Mouse (Mus musculus): Measurements from ENCODE around the gene Tfap2c. TPM values are rescaled to one million over a fixed set of nuclear protein-coding genes. Genes with fewer than 3 reads are reported as not detected.

The Tfap2c gene
- polyA plus RNA-seq, 1 experiment from 2014 or later = 0.26 TPM

DNA sequence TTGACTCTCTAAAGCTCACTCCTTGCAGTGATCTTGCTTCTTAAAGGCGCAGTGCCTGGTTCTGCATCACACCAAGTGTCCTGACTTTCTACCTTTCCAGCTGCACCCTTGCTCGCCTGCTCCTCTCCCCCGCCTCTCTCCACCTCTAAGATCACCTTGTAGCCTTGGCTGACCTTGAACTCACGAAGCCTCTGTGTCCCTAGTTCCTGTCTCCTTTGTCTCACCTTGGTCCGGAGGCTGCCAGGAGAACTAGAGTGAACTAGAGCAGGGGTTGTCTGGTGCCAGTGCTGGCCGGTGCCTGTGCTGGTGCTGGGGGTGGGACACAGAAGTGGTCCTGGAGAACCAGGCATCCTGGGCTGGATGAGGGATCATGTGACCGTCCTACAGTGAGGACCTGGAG is 44.9 kb downstream of the Tfap2c start:
- 89% methylated on average over 7 of the region's 7 CpGs for WGBS
- no peak for ATAC-seq (ENCODE audit: low FRiP score)
- H3K4me1 ChIP-seq = no peaks in the 10 kb centered on the region

DNA sequence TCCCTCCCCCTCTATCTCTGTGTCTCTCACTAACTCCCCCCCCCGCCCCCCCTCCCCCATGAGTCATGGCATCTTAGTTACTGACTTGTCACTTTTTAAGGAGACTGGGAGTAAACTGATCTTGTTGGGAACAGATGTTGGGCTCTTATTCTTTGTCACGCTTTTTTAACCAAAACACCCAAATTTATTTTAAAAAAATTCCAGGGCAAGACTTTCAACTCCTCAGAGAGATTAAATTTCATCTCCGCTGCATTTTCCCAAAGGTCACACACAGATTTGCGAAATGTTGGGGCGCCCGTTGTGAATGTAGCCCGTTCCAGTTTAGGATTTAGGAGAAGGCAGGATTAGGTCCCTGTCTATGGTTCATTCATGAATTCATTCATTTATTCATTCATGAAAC is 47.7 kb downstream of the Tfap2c start:
- H3K4me2 ChIP-seq = no peak overlapping the region
- no peaks in the 10 kb centered on the region for H3K36me3 ChIP-seq
- no peak overlapping the region for H3K9ac ChIP-seq (replicated peaks)
- no peak for ATAC-seq (ENCODE audit: low FRiP score)
- H3K9me3 ChIP-seq (replicated peaks) = no peaks in the 10 kb centered on the region
- no peak overlapping the region for H3K27ac ChIP-seq (replicated peaks)
- 77% methylated on average over 7 of the region's 7 CpGs for WGBS
- H3K27me3 ChIP-seq (replicated peaks) = 0 out of 2 replicates have a peak, but pooled peaks cover 4% of the 10 kb centered on the region
- no peaks in the 10 kb centered on the region for H3K4me1 ChIP-seq
- no peak overlapping the region for H3K4me3 ChIP-seq (replicated peaks)

More for the DNA sequence above, 44.9 kb downstream of the Tfap2c start:
- Histone ChIP-seq H3K9ac (replicated peaks) (no peak overlapping the region), H3K36me3 (no peaks in the 10 kb centered on the region), H3K27ac (replicated peaks) (no peak overlapping the region), H3K4me2 (no peak overlapping the region), H3K4me3 (replicated peaks) (no peak overlapping the region), H3K9me3 (replicated peaks) (no peaks in the 10 kb centered on the region), H3K27me3 (replicated peaks) (0 out of 2 replicates have a peak, but pooled peaks cover 4% of the 10 kb centered on the region)

DNA sequence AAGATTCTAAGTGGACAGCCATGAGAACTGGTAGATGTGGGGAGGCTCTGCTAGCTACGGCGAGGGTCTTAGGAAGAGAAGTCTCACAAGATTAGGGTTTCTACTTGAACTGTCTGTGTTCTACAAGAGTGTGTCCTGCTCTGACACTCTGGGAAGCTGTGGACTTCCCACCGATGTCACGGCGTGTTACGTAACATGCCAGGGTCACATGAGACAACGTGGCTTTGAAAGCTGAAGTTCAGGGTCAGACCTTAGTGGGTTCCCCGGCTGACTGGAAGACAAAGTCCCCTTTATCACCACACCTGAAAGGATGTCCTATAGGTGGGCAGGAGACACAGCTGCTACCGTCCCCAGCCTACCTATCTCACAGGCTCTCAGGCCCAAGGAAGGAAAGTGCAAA is 48.5 kb downstream of the Tfap2c start:
- H3K4me1 ChIP-seq = no peaks in the 10 kb centered on the region
- no peak overlapping the region for H3K27ac ChIP-seq (replicated peaks)
- WGBS = 93% methylated on average over 9 of the region's 9 CpGs
- H3K4me3 ChIP-seq (replicated peaks) = no peak overlapping the region
- no peak for ATAC-seq (ENCODE audit: low FRiP score)
- no peaks in the 10 kb centered on the region for H3K9me3 ChIP-seq (replicated peaks)
- no peak overlapping the region for H3K9ac ChIP-seq (replicated peaks)
- no peaks in the 10 kb centered on the region for H3K36me3 ChIP-seq
- no peak overlapping the region for H3K4me2 ChIP-seq
- H3K27me3 ChIP-seq (replicated peaks) = 0 out of 2 replicates have a peak, but pooled peaks cover 4% of the 10 kb centered on the region

DNA sequence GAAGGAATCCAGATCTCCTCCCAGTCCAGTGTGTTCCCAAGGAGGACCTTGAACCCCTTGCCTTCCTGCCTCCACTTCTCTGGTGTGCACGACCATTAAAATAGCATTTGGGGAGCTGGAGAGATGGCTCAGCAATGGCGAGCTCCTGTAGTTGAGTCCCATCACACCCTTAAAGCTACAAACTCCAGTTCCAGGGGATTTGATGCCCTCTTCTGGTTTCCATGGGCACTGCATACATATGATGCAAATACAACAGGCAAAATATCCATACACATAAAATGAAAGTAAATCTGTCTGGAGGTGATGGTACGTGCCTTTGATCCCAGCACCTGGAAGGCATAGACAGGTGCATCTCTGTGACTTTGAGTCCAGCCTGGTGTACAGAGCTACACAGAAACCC is 55.2 kb downstream of the Tfap2c start:
- Histone ChIP-seq H3K4me3 (replicated peaks) (no peak overlapping the region), H3K9me3 (replicated peaks) (no peaks in the 10 kb centered on the region), H3K9ac (replicated peaks) (no peak overlapping the region), H3K27me3 (replicated peaks) (no peaks in the 10 kb centered on the region), H3K4me1 (no peaks in the 10 kb centered on the region), H3K4me2 (no peak overlapping the region), H3K36me3 (no peaks in the 10 kb centered on the region), H3K27ac (replicated peaks) (no peak overlapping the region)
- no peak for ATAC-seq (ENCODE audit: low FRiP score)
- WGBS = 98% methylated on average over 3 of the region's 3 CpGs

DNA sequence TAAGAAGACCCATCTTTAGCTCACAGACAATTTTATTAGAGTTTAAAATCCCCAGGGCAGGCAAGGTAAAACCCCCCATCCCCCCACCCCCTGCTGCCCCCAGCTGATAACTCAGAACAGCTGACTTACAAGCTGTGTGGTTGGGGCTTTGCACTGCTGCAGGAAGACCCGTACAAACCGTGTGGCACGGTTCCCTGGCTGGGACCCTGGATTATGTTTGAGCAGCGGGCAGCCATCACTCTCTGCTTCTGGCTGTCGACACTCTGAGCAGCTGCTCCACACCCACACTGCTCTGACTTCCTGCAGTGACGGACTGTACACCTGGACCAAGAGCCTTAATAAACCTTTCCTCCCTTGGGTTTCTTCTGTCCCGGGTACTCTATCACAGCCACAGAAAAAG is 56.2 kb downstream of the Tfap2c start:
- Histone ChIP-seq H3K27me3 (replicated peaks) (no peaks in the 10 kb centered on the region), H3K27ac (replicated peaks) (no peak overlapping the region), H3K9me3 (replicated peaks) (no peaks in the 10 kb centered on the region), H3K9ac (replicated peaks) (no peak overlapping the region), H3K36me3 (no peaks in the 10 kb centered on the region), H3K4me1 (no peaks in the 10 kb centered on the region), H3K4me3 (replicated peaks) (no peak overlapping the region), H3K4me2 (no peak overlapping the region)
- no peak for ATAC-seq (ENCODE audit: low FRiP score)
- WGBS = 48% methylated on average over 7 of the region's 7 CpGs

DNA sequence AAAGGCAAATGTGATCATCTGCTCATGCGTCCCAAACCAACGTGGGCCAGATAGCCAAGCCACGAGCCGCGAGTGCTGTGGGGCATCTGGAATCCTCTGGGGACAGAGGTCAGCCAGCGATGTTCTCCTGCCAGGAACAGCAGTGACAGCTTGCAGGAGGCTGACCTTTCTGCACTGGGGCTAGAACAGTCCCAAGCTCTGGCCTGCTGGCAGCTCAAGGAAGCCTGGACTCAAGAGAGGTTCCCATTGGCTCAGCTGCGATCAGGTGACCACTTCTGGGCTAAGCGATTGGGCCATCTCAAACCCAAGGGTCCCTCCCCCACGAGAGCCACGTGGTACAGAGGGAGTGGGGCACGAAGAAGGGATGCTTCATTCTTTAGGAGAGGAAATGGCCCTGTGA is 58.3 kb downstream of the Tfap2c start:
- no peaks in the 10 kb centered on the region for H3K36me3 ChIP-seq
- H3K9ac ChIP-seq (replicated peaks) = no peak overlapping the region
- ATAC-seq (ENCODE audit: low FRiP score) = no peak
- no peaks in the 10 kb centered on the region for H3K9me3 ChIP-seq (replicated peaks)
- no peak overlapping the region for H3K4me2 ChIP-seq
- 87% methylated on average over 11 of the region's 11 CpGs for whole genome bisulfite sequencing
- H3K4me1 ChIP-seq = no peaks in the 10 kb centered on the region
- no peak overlapping the region for H3K4me3 ChIP-seq (replicated peaks)
- H3K27me3 ChIP-seq (replicated peaks) = peaks cover 3% of the 10 kb centered on the region
- H3K27ac ChIP-seq (replicated peaks) = no peak overlapping the region

Other genes starting within 250 kb of the Tfap2c start
- 18.7 and 19.5 TPM in 2 replicates for gene Fam210b, start 204.0 kb upstream of the Tfap2c start, polyA plus RNA-seq (2015; fragmentation: Nextera tagmentation; extraction: Ambion mirVana)
- gene Aurka, start 179.1 kb upstream of the Tfap2c start, polyA plus RNA-seq (2015; fragmentation: Nextera tagmentation; extraction: Ambion mirVana) = 11.7 and 34.1 TPM in 2 replicates
- 22.4 and 27.5 TPM in 2 replicates for gene Cstf1, start 178.9 kb upstream of the Tfap2c start, polyA plus RNA-seq (2015; fragmentation: Nextera tagmentation; extraction: Ambion mirVana)
- gene Cass4, start 155.8 kb upstream of the Tfap2c start, polyA plus RNA-seq (2015; fragmentation: Nextera tagmentation; extraction: Ambion mirVana) = 0.17 and 1.1 TPM in 2 replicates
- gene Rtf2, start 109.0 kb upstream of the Tfap2c start, polyA plus RNA-seq (2015; fragmentation: Nextera tagmentation; extraction: Ambion mirVana) = 89.8 and 93.4 TPM in 2 replicates
- gene Gcnt7, start 91.0 kb upstream of the Tfap2c start, polyA plus RNA-seq (2015; fragmentation: Nextera tagmentation; extraction: Ambion mirVana) = 1.1 and 1.4 TPM in 2 replicates
- not detected in 2 replicates for gene Fam209, start 77.1 kb upstream of the Tfap2c start, polyA plus RNA-seq (2015; fragmentation: Nextera tagmentation; extraction: Ambion mirVana)

Data from neural tube, embryonic 15.5 days (tissue).